Mouse (Mus musculus) olfactory bulb, adult 2 months (tissue): Measurements from ENCODE around the gene Unc5c.

Experiments
- CTCF ChIP-seq: fragments of 200-500 bp; IDR thresholded peaks from 2 replicates; pipeline ENCODE4 v1.5.1; 2012; ENCODE audit warnings: low read depth, mild to moderate bottlenecking, low read length, moderate library complexity; ENCODE audit not compliant: insufficient read depth
- POLR2A ChIP-seq: fragments of 200-500 bp; IDR thresholded peaks from 2 replicates; pipeline ENCODE4 v1.6.1; 2012; ENCODE audit warnings: mild to moderate bottlenecking, low read depth, low read length, moderate library complexity; ENCODE audit not compliant: insufficient read depth

- no peak for TF ChIP-seq CTCF
- no peak for TF ChIP-seq POLR2A
Measured at GRCm38 (mm10) chr3:141797789-141798188, 332.8 kb downstream of the Unc5c start.
